Mouse (Mus musculus): ENCODE results near the gene Prtg. TPM values are rescaled to one million over a fixed set of nuclear protein-coding genes. Genes with fewer than 3 reads are reported as not detected.

Prtg gene
- total and polyA plus RNA-seq, 3 experiments: not detected

- peak; percentile 58 for DNase-seq (ENCODE audit: low read depth, low spot score)
- H3K9me3 ChIP-seq (replicated peaks; ENCODE audit: insufficient read depth, low read length): no peaks in the 10 kb centered on the region
- no peak overlapping the region for H3K4me3 ChIP-seq (ENCODE audit: control insufficient read depth in 1 of 2, insufficient read depth in 1 of 2, low read depth in 2 of 2, low read length in 2 of 2)
- H3K4me1 ChIP-seq (ENCODE audit: control insufficient read depth in 1 of 2, insufficient read depth in 2 of 2, low read length in 2 of 2): no peaks in the 10 kb centered on the region
- H3K79me2 ChIP-seq (ENCODE audit: control insufficient read depth, insufficient read depth, low read length, poor library complexity): no peaks in the 10 kb centered on the region
- no peaks in the 10 kb centered on the region for H3K36me3 ChIP-seq (ENCODE audit: control insufficient read depth in 1 of 2, insufficient read depth in 2 of 2, low read length in 2 of 2)
- no peak overlapping the region for H3K27ac ChIP-seq (ENCODE audit: control insufficient read depth, low read depth, low read length)
- no peak overlapping the region for H3K9ac ChIP-seq (ENCODE audit: control insufficient read depth, low read depth, low read length, poor library complexity, severe bottlenecking)
- no peak for TF ChIP-seq MYB (IDR thresholded peaks at IDR 0.05; ENCODE audit: low read depth, low read length)
- TF ChIP-seq MAX (IDR thresholded peaks at IDR 0.05; ENCODE audit: low read length): no peak
- TF ChIP-seq NRF1 (IDR thresholded peaks at IDR 0.05; ENCODE audit: insufficient read depth, low read depth, low read length, poor library complexity, severe bottlenecking): no peak
- no peak for TF ChIP-seq E2F4 (IDR thresholded peaks at IDR 0.05; ENCODE audit: borderline replicate concordance, low read depth, low read length)
- TF ChIP-seq SMC3 (IDR thresholded peaks at IDR 0.05; ENCODE audit: low read depth, low read length): peak; percentile 67
- no peak for TF ChIP-seq NELFE (IDR thresholded peaks at IDR 0.05; ENCODE audit: low read depth, low read length)
- no peak for TF ChIP-seq SIN3A (IDR thresholded peaks at IDR 0.05; ENCODE audit: low read length)
- no peak for TF ChIP-seq MXI1 (IDR thresholded peaks at IDR 0.05; ENCODE audit: low read depth, low read length)
- TF ChIP-seq RAD21 (IDR thresholded peaks at IDR 0.05; ENCODE audit: low read depth, low read length): peak; percentile 69
- peak; percentile 46; the same call in 1 of the 2 replicates for TF ChIP-seq ZC3H11A (IDR thresholded peaks at IDR 0.05; ENCODE audit: low read depth, low read length)
- TF ChIP-seq UBTF (IDR thresholded peaks at IDR 0.05; ENCODE audit: borderline replicate concordance, insufficient read depth, low read depth, low read length): no peak
- peak; percentile 32 to 79 (median 63); a peak in 5 of 6 replicates for TF ChIP-seq CTCF (IDR thresholded peaks at IDR 0.05 in 2 of 3, conservative IDR thresholded peaks at IDR 0.05 in 1 of 3; ENCODE audit: control insufficient read depth in 1 of 3, insufficient read depth in 1 of 3, low read depth in 2 of 3, low read length in 3 of 3, poor library complexity in 1 of 3, severe bottlenecking in 1 of 3)
- no peak for TF ChIP-seq POLR2AphosphoS2 (IDR thresholded peaks at IDR 0.05; ENCODE audit: low read length)
- TF ChIP-seq GATA1 (IDR thresholded peaks at IDR 0.05; ENCODE audit: low read depth, low read length): no peak
- TF ChIP-seq JUND (IDR thresholded peaks at IDR 0.05; ENCODE audit: low read depth, low read length): no peak
- TF ChIP-seq MAZ (IDR thresholded peaks at IDR 0.05; ENCODE audit: low read depth, low read length): no peak
- TF ChIP-seq ZNF384 (IDR thresholded peaks at IDR 0.05; ENCODE audit: low read depth, low read length): peak; percentile 67
- no peak for TF ChIP-seq TCF12 (IDR thresholded peaks at IDR 0.05; ENCODE audit: low read depth, low read length)
- TF ChIP-seq ZKSCAN1 (IDR thresholded peaks at IDR 0.05; ENCODE audit: low read depth, low read length): no peak
- TF ChIP-seq TBP (IDR thresholded peaks at IDR 0.05; ENCODE audit: low read depth, low read length): no peak
- no peak for TF ChIP-seq EP300 (IDR thresholded peaks at IDR 0.05; ENCODE audit: low read depth in 1 of 2, low read length in 2 of 2)
- no peaks in the 10 kb centered on the region for H3K27me3 ChIP-seq (ENCODE audit: control insufficient read depth in 1 of 2, insufficient read depth in 2 of 2, low read length in 2 of 2)
Observed at GRCm38 (mm10) chr9:72889777-72890176, 83.1 kb downstream of the Prtg start.

- Histone ChIP-seq H3K4me3 (ENCODE audit: control insufficient read depth in 1 of 2, insufficient read depth in 1 of 2, low read depth in 2 of 2, low read length in 2 of 2) (no peak overlapping the region), H3K9ac (ENCODE audit: control insufficient read depth, low read depth, low read length, poor library complexity, severe bottlenecking) (no peak overlapping the region), H3K4me1 (ENCODE audit: control insufficient read depth in 1 of 2, insufficient read depth in 2 of 2, low read length in 2 of 2) (no peaks in the 10 kb centered on the region), H3K27ac (ENCODE audit: control insufficient read depth, low read depth, low read length) (no peak overlapping the region), H3K27me3 (ENCODE audit: control insufficient read depth in 1 of 2, insufficient read depth in 2 of 2, low read length in 2 of 2) (no peaks in the 10 kb centered on the region), H3K79me2 (ENCODE audit: control insufficient read depth, insufficient read depth, low read length, poor library complexity) (no peaks in the 10 kb centered on the region), H3K9me3 (replicated peaks; ENCODE audit: insufficient read depth, low read length) (no peaks in the 10 kb centered on the region), H3K36me3 (ENCODE audit: control insufficient read depth in 1 of 2, insufficient read depth in 2 of 2, low read length in 2 of 2) (no peaks in the 10 kb centered on the region)
- TF ChIP-seq UBTF (IDR thresholded peaks at IDR 0.05; ENCODE audit: borderline replicate concordance, insufficient read depth, low read depth, low read length) (no peak), JUND (IDR thresholded peaks at IDR 0.05; ENCODE audit: low read depth, low read length) (no peak), GABPA (IDR thresholded peaks at IDR 0.05; ENCODE audit: low read depth, low read length) (no peak), MAZ (IDR thresholded peaks at IDR 0.05; ENCODE audit: low read depth, low read length) (no peak), CHD2 (IDR thresholded peaks at IDR 0.05; ENCODE audit: low read length) (no peak), SMC3 (IDR thresholded peaks at IDR 0.05; ENCODE audit: low read depth, low read length) (no peak), ZKSCAN1 (IDR thresholded peaks at IDR 0.05; ENCODE audit: low read depth, low read length) (no peak), NRF1 (IDR thresholded peaks at IDR 0.05; ENCODE audit: insufficient read depth, low read depth, low read length, poor library complexity, severe bottlenecking) (no peak)
- no peak for DNase-seq (ENCODE audit: low read depth, low spot score)
Observed at GRCm38 (mm10) chr9:72890499-72891085, 83.9 kb downstream of the Prtg start.

Measured in MEL (cell line).